Mouse (Mus musculus) olfactory bulb, adult 2 months (tissue): ENCODE data around the gene Rasl10a. TPM values are rescaled to one million over a fixed set of nuclear protein-coding genes. Genes with fewer than 3 reads are reported as not detected.

Experiments used
- H3K27ac ChIP-seq: fragments of 200-500 bp; 2 replicates; pipeline ENCODE4 v1.5.1; 2012; ENCODE audit warnings: low read depth, low read length; ENCODE audit not compliant: insufficient read depth
- H3K4me1 ChIP-seq: fragments of 200-500 bp; 2 replicates; pipeline ENCODE4 v1.6.1; 2012; ENCODE audit warnings: low read length; ENCODE audit not compliant: control insufficient read depth, insufficient read depth
- H3K4me3 ChIP-seq: fragments of 200-500 bp; 2 replicates; pipeline ENCODE4 v1.5.1; 2012; ENCODE audit warnings: mild to moderate bottlenecking, low read depth, low read length, moderate library complexity; ENCODE audit not compliant: insufficient read depth
- CTCF ChIP-seq: fragments of 200-500 bp; IDR thresholded peaks from 2 replicates; pipeline ENCODE4 v1.5.1; 2012; ENCODE audit warnings: low read depth, mild to moderate bottlenecking, low read length, moderate library complexity; ENCODE audit not compliant: insufficient read depth
- POLR2A ChIP-seq: fragments of 200-500 bp; IDR thresholded peaks from 2 replicates; pipeline ENCODE4 v1.6.1; 2012; ENCODE audit warnings: mild to moderate bottlenecking, low read depth, low read length, moderate library complexity; ENCODE audit not compliant: insufficient read depth
- WGBS: fragments of 180-500 bp; shearing (Covaris S2); methylation state at CpG from one replicate; pipeline ENCODE4 v1.1.7; 2018; 5-methylcytosine and 5-hydroxymethylcytosine counted together
- polyA plus RNA-seq: library from polyadenylated mRNA; stranded (reverse); fragments of >200 nt; gene quantifications from 2 replicates; pipeline ENCODE4 v1.2.4, GENCODE M21; 2012; ENCODE audit warnings: low replicate concordance; ENCODE audit not compliant: missing spikeins, insufficient read depth, insufficient read length

The Rasl10a gene
- polyA plus RNA-seq, 1 experiment = not detected

DNA sequence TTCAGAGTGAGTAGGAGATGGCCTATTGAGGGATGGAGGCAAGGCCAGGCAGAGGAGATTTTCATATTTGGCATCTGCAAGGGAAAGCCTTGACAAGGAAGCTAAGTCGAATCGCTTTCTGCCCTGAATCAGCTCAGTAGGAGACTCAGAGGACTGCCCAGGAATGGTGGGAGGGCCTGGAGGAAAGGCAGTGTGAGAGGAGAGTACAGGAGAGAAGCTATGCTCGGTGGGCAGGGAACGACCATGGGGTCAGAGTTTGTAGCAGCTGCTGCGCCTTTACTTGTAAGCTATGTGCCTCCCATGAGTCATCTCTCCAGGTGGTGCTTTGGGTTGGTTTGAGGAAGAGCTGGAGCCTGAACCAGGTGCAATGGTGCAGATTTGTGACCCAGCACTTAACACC is 42.9 kb downstream of the Rasl10a start:
- 0 out of 2 replicates have a peak overlapping the region, but pooled peaks have one; percentile 12 for H3K27ac ChIP-seq
- 39% methylated on average over 5 of the region's 5 CpGs for WGBS
- no peak overlapping the region for H3K4me3 ChIP-seq
- peaks cover 15% of the 10 kb centered on the region for H3K4me1 ChIP-seq
- TF ChIP-seq POLR2A = no peak
- TF ChIP-seq CTCF = no peak

- 87% methylated on average over 6 of the region's 6 CpGs for WGBS
- H3K4me3 ChIP-seq = no peak overlapping the region
- no peak overlapping the region for H3K27ac ChIP-seq
- H3K4me1 ChIP-seq = peaks cover 12% of the 10 kb centered on the region
- TF ChIP-seq CTCF = no peak
- no peak for TF ChIP-seq POLR2A
Measured at GRCm38 (mm10) chr11:5101641-5102040, 43.7 kb downstream of the Rasl10a start.

DNA sequence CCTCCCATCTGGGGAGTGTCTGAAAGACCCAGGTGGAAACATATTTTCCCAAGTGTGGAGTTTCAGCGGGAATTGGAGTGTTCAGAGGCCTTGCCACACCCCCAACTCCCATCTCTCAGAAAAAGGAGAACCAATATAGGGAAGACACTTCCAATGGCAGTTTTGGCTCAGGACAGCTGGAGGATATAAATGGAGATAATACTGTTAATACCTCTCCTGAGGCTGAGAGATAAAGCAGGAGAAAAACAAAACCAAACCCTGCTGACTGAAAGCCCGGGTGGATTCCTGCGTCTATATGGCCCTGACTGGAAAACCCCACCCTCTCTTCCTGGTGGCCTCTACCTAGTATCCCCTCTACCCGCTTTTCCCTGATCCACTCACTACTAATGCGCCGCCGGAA is 44.5 kb downstream of the Rasl10a start:
- H3K4me1 ChIP-seq = peaks cover 12% of the 10 kb centered on the region
- no peak overlapping the region for H3K27ac ChIP-seq
- TF ChIP-seq CTCF = no peak
- 92% methylated on average over 7 of the region's 7 CpGs for WGBS
- H3K4me3 ChIP-seq = no peak overlapping the region

DNA sequence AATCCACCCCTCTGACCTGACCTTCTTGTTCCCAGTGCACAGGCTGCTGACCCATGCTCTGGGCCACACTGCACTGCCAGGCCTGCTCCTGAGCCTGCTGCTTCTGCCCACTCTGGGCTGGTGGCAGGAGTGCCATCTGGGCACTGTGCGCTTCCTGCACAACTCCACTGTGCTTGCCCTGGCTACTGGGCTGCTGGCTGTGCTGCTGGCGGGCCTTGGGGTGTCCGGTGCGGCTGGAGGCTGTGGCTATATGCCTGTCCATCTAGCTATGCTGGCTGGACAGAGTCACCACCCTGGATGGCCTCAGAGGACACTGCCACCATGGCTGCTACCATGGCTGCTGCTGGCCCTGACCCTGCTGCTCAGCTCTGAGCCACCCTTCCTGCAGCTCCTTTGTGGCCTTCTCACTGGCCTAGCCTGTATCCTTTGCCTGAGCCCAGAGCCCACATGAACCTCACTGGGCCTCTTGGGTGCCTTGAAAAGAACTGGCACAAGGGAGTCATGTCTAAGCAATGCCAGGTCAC is 46.1 kb downstream of the Rasl10a start:
- TF ChIP-seq CTCF (no peak), POLR2A (no peak)
- 100% methylated on average over 4 of the region's 4 CpGs for WGBS
- Histone ChIP-seq H3K4me3 (no peak overlapping the region), H3K4me1 (peaks cover 12% of the 10 kb centered on the region), H3K27ac (no peak overlapping the region)

GRCm38 (mm10) chr11:5109441-5109840 is 51.5 kb downstream of the Rasl10a start:
- 77% methylated on average over 8 of the region's 8 CpGs for WGBS
- H3K27ac ChIP-seq = no peak overlapping the region
- TF ChIP-seq CTCF (no peak), POLR2A (no peak)
- no peaks in the 10 kb centered on the region for H3K4me1 ChIP-seq
- H3K4me3 ChIP-seq = no peak overlapping the region

Other genes starting within 250 kb of the Rasl10a start
- not detected in 2 replicates for gene Nf2, start 208.6 kb upstream of the Rasl10a start, polyA plus RNA-seq
- not detected in 2 replicates for gene Nipsnap1, start 184.2 kb upstream of the Rasl10a start, polyA plus RNA-seq
- gene Thoc5, start 162.8 kb upstream of the Rasl10a start, polyA plus RNA-seq = not detected in 2 replicates
- not detected in 2 replicates for gene Nefh, start 110.1 kb upstream of the Rasl10a start, polyA plus RNA-seq
- 603 TPM in 1 of 2 replicates, not detected in the other for gene Ap1b1, start 71.3 kb upstream of the Rasl10a start, polyA plus RNA-seq
- not detected in 2 replicates for gene Gas2l1, start 7.2 kb downstream of the Rasl10a start, polyA plus RNA-seq
- not detected in 2 replicates for gene Rhbdd3, start 40.8 kb downstream of the Rasl10a start, polyA plus RNA-seq
- 1,053 and 1,293 TPM in 2 replicates for gene Ewsr1, start 41.1 kb downstream of the Rasl10a start, polyA plus RNA-seq
- gene Emid1, start 94.1 kb downstream of the Rasl10a start, polyA plus RNA-seq = not detected in 2 replicates
- gene Kremen1, start 203.4 kb downstream of the Rasl10a start, polyA plus RNA-seq = 126 TPM in 1 of 2 replicates, not detected in the other